Mouse (Mus musculus) urinary bladder, postnatal 14 days (tissue): ENCODE results near the gene Pik3c2g.
A peak's percentile ranks its signal among the peaks of the same experiment; 100 is the strongest.

Source experiments
- DNase-seq: peaks from one replicate; pipeline ENCODE4 v3.0.0; 2021; ENCODE audit warnings: low spot score

The Pik3c2g gene

DNA sequence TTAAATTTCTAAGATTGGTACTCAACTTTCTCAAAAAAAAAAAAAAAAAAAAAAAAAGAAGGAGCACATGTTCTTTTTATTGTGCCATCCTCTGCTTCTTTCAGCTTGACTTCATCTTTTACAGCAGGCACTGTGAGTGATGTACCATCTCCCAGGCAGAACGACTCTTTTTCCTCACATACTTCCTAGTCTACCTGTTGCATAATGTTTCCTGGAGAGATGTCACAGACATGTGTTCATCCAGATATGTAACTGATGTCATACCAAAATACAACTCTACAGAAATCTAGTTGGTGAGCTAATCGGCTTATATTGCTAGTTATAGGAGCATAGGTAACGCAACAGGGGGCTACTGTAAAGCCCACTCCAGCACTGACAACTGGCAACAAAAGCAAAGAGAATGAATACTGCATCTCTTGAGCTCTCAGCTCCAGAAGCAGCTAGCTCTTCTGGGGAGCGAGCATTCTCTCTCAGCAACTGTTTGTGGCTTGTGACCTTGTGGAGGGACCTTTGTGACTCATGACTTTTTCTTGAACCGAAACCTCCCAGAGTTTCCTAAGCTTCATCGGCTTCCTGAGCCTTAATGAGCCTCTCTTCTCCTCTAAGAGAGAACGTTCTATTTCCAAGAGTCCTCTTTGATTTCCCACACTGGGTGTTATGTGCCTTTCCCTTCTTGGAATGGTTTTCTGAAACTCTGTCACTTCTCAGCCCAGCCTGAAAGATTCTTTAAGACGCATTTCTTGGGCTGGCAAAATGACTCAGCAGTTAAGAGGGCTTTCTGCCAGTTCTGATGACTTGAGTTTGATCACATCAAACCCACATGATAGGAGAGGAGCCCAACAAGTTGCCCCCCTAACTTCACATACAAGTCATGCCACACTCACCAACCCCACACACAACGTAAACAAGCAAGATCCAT is 148.9 kb downstream of the Pik3c2g start:
- no peak for DNase-seq

DNA sequence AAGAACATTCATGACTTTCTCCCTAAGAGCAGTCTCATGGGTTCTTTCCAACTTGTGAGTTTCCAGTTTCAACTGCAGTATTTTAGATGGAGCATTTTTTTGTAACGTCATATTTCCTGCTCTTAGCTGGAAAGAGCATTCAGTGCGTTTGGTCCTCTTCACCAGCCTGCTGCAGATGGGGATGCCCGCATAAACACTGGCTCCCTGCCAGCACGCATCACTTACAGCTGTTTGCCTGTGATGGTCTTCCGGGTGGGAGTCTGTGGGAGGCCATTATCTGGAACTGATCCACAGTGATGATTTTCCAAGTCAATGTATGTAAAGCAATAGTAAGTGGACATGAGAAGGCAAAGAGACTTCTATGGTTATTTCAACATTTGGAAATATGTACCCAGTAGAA is 151.3 kb downstream of the Pik3c2g start:
- DNase-seq: no peak

DNA sequence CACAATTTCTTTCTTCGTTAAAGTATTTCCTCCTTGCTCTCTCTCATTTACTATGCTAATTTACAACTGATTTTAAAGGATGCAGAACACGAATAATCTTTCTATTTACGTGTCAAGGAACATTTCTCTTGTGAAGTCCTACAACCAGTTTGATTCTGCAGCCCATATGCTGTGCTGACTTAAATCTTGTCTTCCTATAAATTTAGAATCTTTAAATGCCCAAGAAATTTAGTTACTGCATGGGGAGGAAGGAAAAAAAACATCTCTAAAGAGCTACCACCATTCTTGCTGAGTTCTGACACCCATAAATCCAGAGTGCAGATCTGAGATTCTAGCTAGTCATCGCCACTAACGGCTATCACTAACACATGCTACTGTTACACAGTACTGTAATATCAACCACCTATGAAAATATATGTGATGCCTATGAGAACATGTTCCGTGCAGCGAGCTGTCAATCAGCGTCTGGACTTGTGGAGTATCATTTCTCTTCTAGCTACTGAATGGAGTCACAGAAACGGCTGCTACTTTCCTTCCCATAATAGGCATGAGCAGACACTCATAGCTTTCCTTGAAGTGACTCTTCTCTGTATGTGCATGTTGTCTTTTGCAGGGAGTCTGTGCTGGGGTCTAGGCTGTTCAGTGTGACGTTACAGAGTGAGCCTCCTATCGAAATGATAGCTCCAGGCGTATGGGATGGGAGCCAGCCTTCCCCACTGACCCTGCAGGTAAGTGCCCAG is 155.8 kb downstream of the Pik3c2g start:
- no peak for DNase-seq

DNA sequence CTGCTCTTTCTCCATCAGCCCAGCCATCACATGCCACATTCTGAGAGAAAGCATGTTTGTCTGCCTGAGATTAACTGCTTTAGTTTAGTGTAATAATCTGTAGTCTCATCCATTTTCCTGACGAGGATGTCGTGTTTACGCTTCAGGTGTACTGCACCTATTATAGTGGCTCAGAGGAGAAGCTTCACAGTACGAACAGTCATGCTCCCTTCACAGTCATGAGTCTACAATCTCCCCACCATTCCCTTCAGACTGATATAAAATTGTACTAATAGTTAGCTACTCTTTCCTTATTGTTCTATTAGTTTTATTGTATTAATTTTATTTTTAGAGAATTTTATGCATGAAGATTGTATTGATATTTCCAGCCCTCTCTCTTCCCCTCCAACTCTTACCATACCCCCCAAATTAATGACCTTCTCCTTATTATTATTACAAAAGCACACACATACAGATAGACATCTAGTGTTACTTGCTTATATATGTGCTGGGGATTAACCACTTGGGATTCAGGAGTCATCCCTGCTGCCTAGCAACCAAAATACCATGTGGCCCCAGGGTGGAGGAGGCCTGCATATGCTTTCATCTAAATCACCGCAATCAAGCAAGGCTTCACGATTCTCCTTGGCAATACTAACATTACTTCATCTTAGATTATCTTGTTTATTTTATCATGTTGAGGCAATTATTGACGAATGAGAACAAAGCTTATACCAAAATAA is 159.9 kb downstream of the Pik3c2g start:
- DNase-seq: no peak

DNA sequence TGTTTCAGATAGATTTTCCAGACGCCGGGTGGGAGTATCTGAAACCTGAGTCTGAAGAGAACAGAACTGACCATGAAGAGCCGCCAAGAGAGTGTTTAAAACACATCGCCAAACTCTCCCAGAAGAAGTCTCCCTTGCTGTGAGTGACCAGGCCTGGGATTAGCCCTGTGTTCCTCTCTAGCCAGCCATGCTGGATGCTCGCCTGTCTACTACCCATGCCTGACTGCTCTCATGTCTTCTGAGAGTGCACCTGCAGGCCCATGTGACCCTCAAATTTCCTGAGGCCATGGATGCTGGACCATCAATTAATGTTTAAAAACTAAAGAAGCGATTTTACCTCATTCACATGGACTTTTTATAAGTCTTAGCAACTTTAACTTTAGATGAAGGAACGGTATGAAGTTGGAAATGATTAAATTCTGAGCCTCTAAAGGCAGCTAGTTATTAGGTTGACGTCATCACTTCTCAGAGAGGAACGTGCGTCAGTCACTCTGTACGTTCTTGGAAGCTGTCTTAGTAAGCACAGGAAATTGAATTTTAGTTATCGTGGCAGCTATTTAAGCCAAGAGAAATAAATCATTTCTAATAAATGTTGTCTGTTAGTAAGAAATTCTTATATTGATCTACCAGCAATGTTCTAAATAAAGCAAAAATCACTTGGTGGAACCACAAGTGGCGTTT is 161.2 kb downstream of the Pik3c2g start:
- DNase-seq: no peak

DNA sequence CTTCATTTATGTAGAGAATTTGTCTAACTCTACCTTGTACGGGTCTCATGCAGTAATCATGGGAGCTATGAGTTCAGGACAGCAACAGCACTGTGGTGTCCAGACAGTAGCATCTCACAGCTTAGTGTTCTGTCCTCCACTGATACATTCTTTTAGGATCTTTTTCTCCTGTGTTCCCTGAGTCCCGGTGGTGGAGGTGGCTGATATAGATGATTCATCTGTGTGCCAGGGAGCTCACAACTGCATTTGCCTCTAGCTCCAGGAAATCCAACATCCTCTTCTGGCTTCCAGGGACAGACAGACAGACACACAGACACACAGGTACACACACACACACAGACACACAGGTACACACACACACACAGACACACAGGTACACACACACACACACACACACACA is 163.6 kb downstream of the Pik3c2g start:
- DNase-seq: no peak

DNA sequence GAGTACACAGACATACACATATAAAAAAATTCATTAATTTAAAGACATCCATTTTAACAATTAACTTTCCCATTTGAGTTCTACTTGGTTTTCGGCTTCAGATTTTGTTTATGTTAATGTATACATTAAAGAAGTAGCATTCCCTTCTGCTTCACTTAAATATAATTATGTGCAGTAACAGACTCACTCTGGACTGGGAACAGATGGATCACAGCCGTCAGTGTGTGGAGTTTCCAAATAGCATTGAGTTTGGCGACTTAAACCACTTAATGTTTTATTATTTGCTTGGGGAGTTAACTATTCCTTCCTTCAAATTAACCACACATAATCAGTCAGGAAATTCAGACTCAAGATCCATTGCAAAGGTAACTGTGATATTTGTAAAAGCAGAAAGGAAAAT is 164.0 kb downstream of the Pik3c2g start:
- no peak for DNase-seq

DNA sequence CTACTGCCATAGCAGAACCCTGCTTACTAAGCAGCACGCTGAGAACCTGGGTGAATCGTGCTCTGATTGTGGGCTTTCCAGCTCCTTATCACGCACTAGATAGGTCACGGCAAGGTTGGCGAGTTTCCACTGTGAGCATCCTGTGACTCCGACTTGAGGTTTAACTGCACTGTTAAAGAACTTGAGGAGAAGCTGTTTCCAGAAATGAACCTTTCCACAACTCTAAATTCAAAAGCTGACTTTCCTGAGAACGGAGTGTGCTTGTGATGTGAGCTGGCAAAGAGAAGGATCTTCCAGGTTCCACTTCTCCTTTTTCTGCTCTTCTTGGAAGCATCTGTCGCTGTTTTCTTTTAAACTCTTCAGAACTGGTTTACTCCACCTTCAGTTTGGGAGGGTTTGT is 170.9 kb downstream of the Pik3c2g start:
- DNase-seq: no peak

DNA sequence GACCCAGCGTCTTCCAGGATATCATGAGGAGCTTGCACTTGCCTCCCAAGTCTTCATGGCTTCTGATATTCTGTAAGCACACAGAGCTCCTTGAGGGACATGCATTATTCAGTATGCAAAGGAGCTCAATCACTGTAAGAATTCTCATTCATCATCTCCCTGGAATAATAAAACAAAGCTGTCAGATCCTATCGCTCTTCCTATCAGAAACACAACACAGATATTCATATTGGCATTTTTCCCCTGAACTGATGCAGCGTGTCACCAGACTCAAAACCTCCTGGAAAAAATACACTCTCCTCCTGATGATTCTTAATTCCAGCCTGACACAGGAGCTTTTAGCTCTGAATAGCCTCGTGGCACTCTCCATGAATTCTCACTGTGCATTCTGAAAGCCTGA is 174.0 kb downstream of the Pik3c2g start:
- no peak for DNase-seq

DNA sequence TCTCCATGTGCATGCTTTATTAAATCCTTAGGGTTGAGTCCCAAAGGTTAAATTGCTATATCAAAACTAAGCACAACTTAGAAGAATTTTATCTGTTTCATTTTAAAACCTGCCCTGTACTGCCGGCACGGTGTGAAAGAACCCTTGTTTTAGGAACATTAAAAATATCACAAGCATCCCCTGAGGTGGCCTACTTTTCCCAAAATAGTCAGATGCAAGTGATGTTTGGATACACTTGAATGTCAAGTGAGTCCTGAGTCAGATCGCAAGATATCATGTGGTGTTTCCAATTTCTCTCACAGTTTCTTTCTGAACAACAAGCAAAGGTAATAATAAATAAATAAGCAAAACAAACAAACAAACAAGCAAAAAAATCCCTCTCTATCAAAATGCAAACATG is 177.4 kb downstream of the Pik3c2g start:
- DNase-seq: no peak

DNA sequence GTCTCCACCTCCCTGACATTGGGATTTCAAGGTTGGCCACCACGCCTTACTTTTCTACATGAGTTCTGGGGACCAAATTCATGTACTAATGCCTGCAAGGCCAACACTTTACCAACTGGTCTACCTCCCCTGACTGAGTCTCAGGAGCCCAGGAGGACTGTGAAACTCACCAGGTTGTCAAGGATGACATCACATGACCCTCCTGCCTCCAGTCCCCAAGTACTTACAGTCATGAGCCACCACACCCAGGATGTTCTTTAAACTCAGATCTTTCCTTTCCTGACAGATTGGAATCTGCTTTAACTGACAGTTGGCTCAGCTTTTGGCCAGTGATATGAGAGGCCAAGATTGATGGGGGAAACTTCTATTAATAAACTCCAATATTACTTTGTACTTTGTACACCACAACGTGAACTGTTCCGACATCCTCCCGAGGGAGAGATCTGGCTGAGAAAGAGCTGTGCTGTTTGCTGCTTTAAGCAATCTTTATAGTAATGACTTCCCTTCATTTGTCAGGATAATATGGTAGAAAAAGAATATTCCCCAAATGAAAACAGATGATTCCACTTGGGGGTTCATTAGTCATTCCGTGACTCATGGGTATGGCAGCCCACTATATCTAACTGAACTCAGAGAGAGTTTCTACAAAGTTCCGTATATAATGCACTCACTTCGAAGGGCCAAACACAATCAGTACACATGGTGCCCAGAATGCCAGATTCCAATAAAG is 182.9 kb downstream of the Pik3c2g start:
- no peak for DNase-seq

DNA sequence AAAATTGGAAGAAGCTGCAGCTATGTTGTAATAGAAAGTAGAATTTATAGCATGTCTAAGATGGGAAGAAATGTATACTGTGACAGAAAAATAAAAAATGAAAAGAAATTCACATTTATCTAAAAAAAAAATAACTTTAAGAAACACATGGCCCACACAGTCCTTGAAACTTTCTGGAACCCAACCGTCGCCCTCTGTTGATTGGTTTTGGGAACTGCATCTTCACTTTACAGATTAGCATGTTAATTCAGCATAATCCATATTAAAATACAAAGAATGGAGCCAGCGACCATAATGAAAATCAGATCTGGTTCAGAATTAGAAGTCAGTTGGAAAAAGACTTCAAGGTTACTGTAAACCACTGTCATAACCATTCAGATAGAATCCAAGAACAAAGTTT is 183.5 kb downstream of the Pik3c2g start:
- DNase-seq: no peak

DNA sequence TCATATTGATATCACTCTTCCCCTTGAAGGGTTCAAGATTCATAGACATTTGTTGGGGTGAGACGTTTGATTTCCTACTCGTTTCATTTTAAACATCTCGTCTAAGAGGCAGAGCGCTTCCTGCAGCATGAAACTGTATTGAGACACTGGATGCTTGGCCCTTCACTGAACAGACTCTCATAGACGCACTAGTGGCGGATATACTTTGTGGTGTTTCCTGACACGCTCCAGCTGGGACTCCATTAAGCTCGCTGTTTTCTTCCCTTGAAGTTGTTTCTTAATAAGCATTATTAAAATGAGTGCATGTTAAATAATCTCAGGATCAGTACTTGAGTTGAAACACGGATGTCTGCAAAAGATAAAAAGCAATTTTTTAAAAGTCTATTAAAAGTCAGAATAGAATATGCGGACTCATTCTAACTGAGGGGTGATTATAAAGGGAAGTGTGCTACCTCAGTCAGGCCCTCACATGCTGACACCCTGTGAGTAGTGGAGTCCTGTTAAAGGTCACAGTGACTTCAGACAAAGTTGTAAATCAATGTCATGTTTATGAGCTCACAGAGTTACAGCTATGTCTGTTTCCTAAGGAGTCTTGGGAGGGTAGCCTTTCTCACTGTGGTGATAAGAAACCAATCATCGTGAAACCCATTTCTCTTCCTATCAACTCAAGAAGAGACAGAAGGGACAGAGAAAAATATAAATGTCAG is 190.7 kb downstream of the Pik3c2g start:
- DNase-seq: peak; percentile 24

DNA sequence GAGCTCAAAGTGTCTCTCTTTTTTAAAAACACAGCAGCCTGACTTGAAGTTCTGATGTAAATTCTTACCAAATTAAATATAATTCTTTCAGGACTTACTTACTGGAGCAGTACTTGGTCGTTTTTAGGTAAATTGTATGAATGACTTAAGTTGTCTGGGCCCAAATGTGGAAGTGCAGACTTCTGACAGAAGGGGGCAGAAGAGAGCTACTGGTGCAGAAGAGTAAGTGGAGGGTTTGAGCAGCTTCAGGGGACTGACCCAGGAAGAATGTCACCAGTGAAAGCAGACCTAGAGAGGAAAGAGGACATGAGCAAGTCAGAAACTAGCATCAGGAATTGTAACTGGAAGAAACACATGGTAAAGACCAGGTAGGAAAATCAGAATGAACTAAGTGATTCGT is 193.0 kb downstream of the Pik3c2g start:
- DNase-seq: no peak

DNA sequence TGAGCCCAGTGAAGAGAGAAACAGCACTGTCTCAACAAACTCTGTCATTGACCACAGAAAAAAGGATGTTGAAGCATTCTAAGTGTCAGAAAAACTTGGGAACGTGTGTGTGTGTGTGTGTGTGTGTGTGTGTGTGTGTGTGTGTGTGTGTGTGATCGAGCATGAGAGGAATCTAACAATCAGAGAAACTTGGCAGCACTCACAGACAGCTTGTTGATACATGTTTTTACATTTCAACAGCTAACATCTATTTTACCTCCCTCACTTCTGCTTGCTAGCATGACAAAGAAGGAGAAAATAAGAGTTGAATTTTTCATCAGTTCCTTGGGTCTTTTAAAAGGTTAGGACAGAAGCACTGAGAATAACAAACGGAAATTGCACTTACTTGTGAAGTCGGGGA is 202.5 kb downstream of the Pik3c2g start:
- no peak for DNase-seq

DNA sequence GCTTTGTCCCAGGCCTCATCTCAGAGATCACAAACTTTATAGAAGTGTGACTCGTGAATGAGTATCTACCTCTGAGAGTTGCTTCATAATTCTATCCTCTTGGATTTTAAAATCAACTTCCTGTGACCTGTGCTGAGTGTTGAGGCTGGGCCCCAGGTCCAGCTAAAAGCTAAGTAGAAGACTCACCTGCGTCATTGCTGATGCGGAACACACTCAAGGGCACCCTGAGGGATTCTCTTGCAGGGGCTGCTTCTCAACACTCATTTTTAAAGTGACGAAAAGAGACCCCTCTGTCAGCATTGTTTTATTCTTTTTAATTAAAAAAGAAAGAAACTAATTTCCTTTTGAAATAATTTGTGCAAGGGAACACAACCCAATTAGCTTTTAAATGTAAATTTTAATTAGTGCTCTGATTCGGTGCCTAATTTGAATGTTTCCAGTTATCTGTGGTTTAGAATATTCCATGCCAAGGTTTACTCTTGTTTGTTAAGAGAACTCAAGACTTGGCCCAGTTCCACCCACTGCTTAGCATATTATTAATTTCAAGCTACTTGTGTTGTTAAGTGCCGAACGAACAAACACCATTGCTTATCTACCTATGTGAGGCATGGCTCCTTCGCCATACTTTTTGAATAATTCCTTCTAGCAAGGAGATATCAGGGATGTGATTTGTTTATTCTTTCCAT is 212.7 kb downstream of the Pik3c2g start:
- DNase-seq: no peak

DNA sequence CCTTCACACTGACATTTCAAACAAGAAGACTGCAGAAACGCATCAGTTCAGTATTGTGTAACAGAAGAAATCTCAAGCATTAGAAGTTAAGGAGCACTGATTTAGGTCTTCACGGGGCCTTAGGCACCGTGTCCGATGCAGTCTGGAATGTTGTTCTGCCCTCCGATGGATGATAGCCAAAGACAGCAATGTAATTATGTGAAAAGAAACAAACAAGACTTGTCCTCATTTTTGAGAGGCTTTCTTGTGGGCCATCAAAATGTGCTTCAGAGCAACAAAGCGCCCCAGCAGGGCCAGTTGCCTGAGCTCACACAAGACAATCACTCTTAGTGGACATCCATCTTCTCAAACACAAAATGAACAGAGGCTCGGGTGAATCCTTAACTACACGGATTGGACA is 234.9 kb downstream of the Pik3c2g start:
- no peak for DNase-seq

DNA sequence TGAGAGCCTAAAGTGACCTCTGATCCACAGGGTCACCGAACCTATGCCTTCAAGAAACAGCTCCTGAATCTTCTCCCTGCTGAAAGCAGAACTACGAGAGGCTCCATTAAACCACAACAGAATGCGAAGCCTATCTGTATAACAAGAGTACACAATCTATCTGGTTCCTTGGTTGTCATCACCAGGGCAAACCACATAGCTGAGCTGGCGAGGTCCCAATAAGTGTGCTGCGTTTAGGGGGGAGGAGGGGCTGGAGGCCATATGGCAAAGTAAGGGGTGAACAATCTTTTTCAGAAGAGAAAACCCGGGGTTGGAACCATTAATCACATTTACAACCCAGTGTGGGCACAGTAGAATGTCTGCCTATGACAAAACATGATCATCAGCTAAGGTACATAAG is 251.2 kb downstream of the Pik3c2g start:
- DNase-seq: no peak

DNA sequence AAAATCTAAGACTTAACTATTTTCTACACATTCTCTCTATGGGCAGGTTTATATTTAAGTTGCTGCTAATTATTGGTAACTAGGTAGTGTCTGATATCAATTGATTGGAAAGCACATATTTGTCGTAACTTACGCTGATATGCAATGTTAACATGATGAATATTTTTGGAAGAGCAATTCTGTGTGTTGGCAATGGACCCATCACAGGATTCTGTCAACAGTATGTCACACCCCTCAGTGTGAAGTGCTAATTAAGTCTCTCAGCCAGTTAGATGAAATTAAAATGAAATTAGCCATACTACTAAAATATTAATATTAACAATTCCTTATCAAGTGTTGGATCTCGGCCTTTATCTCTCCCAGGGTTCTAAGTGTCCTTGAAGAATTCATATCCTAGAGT is 251.7 kb downstream of the Pik3c2g start:
- DNase-seq: no peak

DNA sequence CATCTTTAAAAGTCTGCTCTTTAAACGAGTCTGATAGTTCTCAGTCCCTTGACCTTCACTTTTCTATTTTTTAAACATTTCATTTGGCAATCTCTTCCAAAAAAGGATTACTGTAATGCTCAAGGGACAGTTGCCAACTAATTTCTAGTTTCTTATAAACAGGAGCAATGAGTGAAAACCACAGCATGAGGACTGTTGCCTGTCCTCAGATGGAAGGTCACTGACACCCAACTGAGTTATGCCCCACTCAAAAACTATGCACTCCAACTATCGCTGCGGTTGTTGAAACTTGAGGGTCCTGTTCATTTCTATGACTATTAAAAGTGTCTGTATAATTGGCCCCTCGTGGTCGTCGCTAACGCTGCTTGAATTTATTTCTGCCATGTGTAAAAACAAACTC is 252.9 kb downstream of the Pik3c2g start:
- DNase-seq: no peak
